Comparison of ENCODE assay signal across 8 mouse cellular contexts in the genomic region with DNA sequence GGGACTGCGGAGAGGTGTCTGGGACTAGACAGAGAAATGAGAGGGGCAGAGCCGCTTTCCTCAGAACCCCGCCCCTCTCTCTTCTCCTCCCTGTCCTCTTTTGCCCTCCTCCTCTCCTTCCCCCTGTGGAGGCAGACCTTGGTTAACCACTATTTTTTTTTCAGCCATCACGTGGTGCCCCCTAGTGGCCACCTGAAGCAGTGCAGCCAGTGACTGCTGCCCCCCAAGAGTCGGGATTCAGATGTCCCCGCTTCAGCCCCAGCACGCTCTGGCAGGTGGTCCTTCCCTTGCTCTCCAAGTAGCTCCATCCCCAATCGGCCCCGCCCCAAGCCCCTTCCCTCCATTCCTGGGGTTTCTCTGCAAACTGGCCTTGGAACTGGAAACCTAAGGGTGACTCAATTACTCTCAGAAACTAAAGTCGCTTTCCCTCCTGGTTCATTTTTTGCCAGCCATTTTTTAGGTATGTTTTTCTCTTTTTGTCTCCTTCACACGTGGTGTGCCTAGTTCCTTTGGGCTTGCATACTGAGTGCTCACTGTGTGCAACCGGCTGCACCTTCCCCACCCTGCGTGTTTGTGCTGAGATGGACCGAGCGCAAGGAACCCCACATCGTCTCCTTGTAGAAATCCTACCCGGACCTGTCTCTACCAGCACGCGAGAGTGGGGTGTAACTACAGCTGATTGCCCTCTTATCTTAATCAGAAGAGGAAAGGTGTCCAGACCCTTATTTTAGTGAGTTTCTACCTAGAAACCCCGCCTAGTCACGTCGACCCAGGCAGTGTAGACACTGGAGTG. TPM values are rescaled to one million over a fixed set of nuclear protein-coding genes. Genes with fewer than 3 reads are reported as not detected.
A peak's percentile ranks its signal among the peaks of the same experiment; 100 is the strongest.
DNase-seq lines count a peak whose midpoint lies in the region; ATAC-seq and TF ChIP-seq lines count a peak whose summit lies in the region.

No protein-coding gene starts in this region.

- peaks cover 10% of the 10 kb centered on the region for H3K4me1 ChIP-seq in heart, embryonic 11.5 days (ENCODE audit: control insufficient read depth, insufficient read depth, low read length)
- H3K4me1 ChIP-seq in midbrain, postnatal 0 days (ENCODE audit: insufficient read depth, low read length): no peaks in the 10 kb centered on the region

- ATAC-seq in heart, embryonic 11.5 days (replicated peaks; ENCODE audit: insufficient number of reproducible peaks, low FRiP score, low TSS enrichment): no peak
- peak; percentile 41 for ATAC-seq in granulocyte monocyte progenitor cell, adult 5-6 weeks (replicated peaks; ENCODE audit: poor library complexity, severe bottlenecking)
- 0 out of 2 replicates have a peak, but pooled peaks have one; percentile 35 for ATAC-seq in midbrain, postnatal 0 days (ENCODE audit: low FRiP score)

- DNase-seq in heart, postnatal 4 days: peak; percentile 31
- DNase-seq in B cell, adult 2 months: peak; percentile 59 to 60
- peak; percentile 13 for DNase-seq in NIH3T3 (ENCODE audit: low read depth)
- DNase-seq in midbrain, postnatal 0 days (ENCODE audit: low spot score): no peak
- no peak for DNase-seq in ovary, adult 18-20 months (ENCODE audit: low spot score)
- DNase-seq in spleen, postnatal 14 days (ENCODE audit: low spot score in 2 of 2): no peak

- H3K27ac ChIP-seq in heart, embryonic 11.5 days (ENCODE audit: low read depth, low read length): no peak overlapping the region
- H3K27ac ChIP-seq in midbrain, postnatal 0 days (ENCODE audit: low read depth, low read length): 0 out of 2 replicates have a peak overlapping the region, but pooled peaks have one; percentile 70

- H3K4me2 ChIP-seq in heart, embryonic 11.5 days: no peak overlapping the region
- H3K4me2 ChIP-seq in midbrain, postnatal 0 days (ENCODE audit: low read depth, low read length, poor library complexity, severe bottlenecking): peak overlapping the region; percentile 85

- H3K36me3 ChIP-seq in heart, embryonic 11.5 days (ENCODE audit: control insufficient read depth, insufficient read depth, low read length): no peaks in the 10 kb centered on the region
- H3K36me3 ChIP-seq in midbrain, postnatal 0 days (ENCODE audit: insufficient read depth, low read length): no peaks in the 10 kb centered on the region; the same call in 1 of the 2 replicates

- no peak overlapping the region for H3K9ac ChIP-seq in heart, embryonic 11.5 days (ENCODE audit: low read depth, low read length)
- H3K9ac ChIP-seq in midbrain, postnatal 0 days (replicated peaks; ENCODE audit: low read length, poor library complexity, severe bottlenecking): peak overlapping the region; percentile 14; the same call in 1 of the 2 replicates

- H3K4me3 ChIP-seq in heart, embryonic 11.5 days (ENCODE audit: low read depth, low read length): no peak overlapping the region
- peak overlapping the region; percentile 79 for H3K4me3 ChIP-seq in midbrain, postnatal 0 days (ENCODE audit: low read depth, low read length)

- H3K27me3 ChIP-seq in heart, embryonic 11.5 days (ENCODE audit: control insufficient read depth, insufficient read depth, low read length): peaks cover 55% of the 10 kb centered on the region
- H3K27me3 ChIP-seq in midbrain, postnatal 0 days (ENCODE audit: insufficient read depth, low read length): no peaks in the 10 kb centered on the region

- WGBS in heart, embryonic 11.5 days (ENCODE audit: insufficient replicate concordance): 12% methylated on average over 22 of the region's 22 CpGs
- 10% methylated on average over 22 of the region's 22 CpGs for WGBS in midbrain, postnatal 0 days

- H3K9me3 ChIP-seq in heart, embryonic 11.5 days (replicated peaks; ENCODE audit: control insufficient read depth, low read length): no peaks in the 10 kb centered on the region
- H3K9me3 ChIP-seq in midbrain, postnatal 0 days (ENCODE audit: low read length): no peaks in the 10 kb centered on the region

- peak; percentile 80 for TF ChIP-seq CTCF in midbrain, postnatal 0 days (IDR thresholded peaks at IDR 0.05)

RNA-seq across cellular contexts. Expression of a gene that starts 2.0 kb away (rescaled TPM):
- total RNA-seq in heart, postnatal 4 days (2021): under 1 TPM; 0.36 to 0.43 TPM
- polyA plus RNA-seq in heart, embryonic 11.5 days (2014; fragmentation: Nextera tagmentation; extraction: Ambion mirVana): 1.4 and 2.3 TPM in 2 replicates
- not detected in 2 replicates for total RNA-seq in granulocyte monocyte progenitor cell, adult 5-6 weeks (2014; fragmentation: Nextera tagmentation)
- 0.09 TPM in 1 of 2 replicates, not detected in the other for total RNA-seq in granulocyte monocyte progenitor cell, adult 5-6 weeks (2017)
- 301 and 342 TPM in 2 replicates for total RNA-seq in midbrain, postnatal 0 days (2014; rRNA removed)
- 245 and 273 TPM in 2 replicates for polyA plus RNA-seq in midbrain, postnatal 0 days (2015; fragmentation: Nextera tagmentation; extraction: Ambion mirVana)

Comparison
In these comparisons a context has a peak if more than half of its experiments do, and no peak if none do; other contexts are left out.
1. DNase-seq: peak in heart, postnatal 4 days (single experiment), B cell, adult 2 months (2 of 2) and NIH3T3 (single experiment); none in midbrain, postnatal 0 days (single experiment), ovary, adult 18-20 months (single experiment) and spleen, postnatal 14 days (0 of 2).
2. RNA of a gene that starts 2.0 kb away (total RNA-seq): 301 to 342 TPM in midbrain, postnatal 0 days; 0.36 to 0.43 TPM in heart, postnatal 4 days and 0.09 TPM in granulocyte monocyte progenitor cell, adult 5-6 weeks; every median in the first group is over 100 times any median in the second.